Mouse (Mus musculus): ENCODE measurements around the gene Apc2.
"Not testable (repeated sequence)": the region's sequence is repeated elsewhere in the genome, so short reads cannot be mapped to it uniquely, and the experiment has no call there.

Gene Apc2

DNA sequence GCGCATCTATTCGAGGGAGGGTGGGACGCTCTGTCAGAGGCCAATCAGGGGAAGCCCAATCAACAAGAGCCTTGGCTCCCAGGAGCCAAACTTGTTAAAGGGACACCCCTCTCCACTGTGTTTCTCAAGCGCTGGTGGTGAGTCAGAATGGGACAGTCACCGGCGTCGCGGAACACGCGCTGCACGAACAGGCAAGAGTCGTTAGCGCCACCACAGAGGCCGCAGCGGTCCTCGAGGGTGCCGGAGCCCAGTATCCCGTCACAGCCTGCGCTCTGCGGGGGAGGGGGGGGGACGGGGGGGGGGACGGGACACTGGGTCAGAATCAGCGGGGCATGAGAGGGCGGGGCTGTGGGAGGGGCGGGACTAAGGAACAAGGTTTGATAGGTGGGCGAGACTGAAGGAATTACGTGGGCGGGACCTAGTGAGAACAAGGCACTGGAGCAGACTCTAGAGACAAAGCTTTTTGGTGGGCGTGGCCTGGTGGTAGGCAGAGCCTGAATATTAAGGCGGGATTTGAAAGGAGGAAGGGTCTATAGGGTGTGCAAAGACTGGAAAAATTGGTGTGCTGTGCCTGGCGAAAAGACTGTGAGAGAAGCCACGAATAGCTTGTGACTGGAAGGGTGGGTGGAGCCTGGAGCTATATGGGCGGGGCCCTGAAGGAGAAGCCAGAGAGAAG is 47.1 kb downstream of the Apc2 start:
- DNase-seq (ENCODE audit: low read depth, low spot score), result no peak

DNA sequence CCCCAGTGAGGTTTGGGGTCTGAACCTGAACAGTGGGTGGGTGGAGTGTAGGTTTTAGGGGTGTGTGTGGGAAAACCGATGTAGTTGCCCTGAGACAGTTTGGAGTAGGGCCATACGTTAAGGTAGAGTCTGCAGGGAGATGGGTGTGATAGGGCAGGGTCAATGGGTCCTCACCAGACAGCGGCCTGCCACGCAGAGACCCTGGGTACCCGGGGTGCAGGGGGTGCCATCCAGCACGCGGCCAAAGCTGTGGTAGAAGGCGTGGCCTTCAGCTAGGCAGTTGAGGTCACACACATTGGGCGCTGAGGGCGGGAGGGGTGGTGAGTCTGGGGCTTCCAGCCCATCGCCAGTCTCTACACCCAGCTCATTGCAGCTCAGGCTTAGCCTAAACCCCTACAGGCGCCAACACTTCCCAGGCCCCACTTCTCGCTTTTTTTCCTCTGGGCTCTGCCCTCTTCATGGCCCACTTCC is 47.7 kb downstream of the Apc2 start:
- DNase-seq (ENCODE audit: low read depth, low spot score), result no peak

DNA sequence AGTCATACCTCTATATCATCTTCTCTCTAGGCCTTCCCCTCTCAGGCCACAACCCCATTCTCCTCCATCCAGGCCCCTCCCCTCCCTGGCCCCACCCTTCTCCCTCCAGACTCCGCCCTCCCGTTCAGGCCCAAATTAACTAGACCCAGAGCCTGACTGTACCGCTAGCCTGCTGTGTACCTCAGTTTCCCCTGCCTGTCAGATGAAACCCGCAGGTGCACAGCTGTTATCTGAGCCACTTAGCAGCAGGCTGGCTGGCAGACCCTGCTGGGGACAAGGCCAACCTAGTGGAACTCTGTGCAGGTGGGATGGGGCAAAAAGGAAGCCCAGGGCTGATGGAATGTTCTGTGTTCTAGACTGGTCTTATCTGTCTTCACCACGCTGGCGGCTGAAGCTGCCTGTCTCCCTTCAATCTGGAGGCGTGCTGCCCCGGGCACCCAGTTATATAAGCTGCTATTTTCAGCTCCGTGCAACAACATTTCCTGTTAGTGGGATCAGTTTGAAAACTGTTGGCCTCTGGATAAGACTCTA is 48.4 kb downstream of the Apc2 start:
- DNase-seq (ENCODE audit: low read depth, low spot score), result no peak

DNA sequence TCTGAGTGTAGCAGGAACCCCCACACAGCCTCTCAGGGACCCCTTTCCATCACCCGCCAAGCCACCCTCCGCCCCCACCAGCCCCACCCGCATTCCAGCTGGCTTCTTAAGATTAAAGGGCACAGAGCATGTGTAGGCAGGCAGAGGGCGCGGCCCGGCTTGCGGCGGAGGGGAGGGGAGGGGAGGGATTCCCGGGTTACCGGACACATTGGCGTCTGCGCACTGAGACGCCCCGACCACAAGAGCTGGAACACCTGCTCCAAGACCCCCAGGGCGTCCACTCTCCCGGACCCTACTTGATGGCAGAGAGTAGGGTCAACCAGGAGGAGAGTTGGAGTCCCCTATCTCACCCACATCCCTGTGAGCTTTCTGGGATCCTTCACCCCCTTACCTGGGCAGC is 49.3 kb downstream of the Apc2 start:
- no peak for DNase-seq (ENCODE audit: low read depth, low spot score)

DNA sequence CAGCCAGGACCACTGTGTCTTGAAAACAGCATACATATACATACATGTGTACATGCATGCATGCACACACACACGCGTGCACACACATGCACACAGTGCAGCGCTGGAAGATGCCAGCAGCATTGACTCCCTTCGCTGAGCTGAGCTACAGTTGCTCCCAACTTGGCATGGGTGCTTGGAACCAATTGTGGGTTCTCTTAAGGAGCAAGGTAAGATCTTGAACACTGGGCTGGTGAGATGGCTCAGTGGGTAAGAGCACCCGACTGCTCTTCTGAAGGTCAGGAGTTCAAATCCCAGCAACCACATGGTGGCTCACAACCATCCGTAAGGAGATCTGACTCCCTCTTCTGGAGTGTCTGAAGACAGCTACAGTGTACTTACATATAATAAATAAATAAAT is 50.2 kb downstream of the Apc2 start:
- DNase-seq (ENCODE audit: low read depth, low spot score), result not testable (repeated sequence)

DNA sequence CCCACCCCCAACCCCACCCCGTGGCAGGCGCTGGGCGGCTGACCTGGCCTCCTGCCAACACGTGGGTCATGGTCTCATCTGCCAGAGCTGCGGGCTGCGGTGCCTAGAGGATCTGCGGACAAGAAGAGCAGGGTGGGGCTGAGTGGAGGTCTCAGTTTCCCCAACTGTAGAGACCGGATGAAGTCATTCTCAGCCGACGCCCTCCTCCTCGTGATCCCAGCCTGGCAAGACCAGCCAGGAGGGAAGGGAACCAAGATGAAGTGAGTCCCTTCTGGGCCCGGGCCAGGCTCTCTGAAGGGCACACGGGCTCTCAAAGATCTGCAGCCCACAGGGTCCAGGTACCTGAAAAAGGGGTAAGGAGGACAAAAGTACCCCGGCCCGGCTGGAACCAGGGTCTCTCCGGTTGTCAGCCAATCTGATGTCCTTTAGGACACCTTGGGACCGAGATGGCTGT is 51.8 kb downstream of the Apc2 start:
- no peak for DNase-seq (ENCODE audit: low read depth, low spot score)

DNA sequence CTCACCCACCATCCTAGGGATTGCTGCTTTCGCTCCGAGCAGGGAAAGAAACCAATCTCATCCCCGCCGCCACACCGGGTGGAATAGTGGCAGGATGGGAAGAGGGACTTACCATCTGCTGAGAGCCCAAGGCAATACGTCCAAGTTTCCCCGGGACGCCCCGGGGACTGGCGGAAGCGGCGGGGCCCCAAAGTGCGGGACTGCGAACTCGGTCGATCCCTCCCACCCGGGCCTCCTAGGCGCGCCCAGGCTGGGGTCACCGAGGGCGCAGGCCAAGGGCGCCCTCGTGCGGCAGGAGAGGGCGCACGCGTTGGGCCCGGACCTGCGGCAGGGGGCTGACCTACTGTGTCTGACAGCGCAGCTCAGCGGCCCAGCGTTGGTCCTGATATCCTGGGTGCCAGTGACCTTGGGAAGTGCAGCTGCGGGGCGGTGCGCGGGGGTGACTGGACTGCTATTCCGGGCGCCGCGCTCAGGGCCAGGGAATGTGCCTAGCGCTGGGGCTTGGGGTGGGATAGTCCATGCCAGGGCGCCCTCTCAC is 52.5 kb downstream of the Apc2 start, which contains the start of gene Adamtsl5:
Gene Adamtsl5 (minus strand): TSS at position 169 of the 538 bp plus-strand sequence.
- DNase-seq (ENCODE audit: low read depth, low spot score), result no peak

DNA sequence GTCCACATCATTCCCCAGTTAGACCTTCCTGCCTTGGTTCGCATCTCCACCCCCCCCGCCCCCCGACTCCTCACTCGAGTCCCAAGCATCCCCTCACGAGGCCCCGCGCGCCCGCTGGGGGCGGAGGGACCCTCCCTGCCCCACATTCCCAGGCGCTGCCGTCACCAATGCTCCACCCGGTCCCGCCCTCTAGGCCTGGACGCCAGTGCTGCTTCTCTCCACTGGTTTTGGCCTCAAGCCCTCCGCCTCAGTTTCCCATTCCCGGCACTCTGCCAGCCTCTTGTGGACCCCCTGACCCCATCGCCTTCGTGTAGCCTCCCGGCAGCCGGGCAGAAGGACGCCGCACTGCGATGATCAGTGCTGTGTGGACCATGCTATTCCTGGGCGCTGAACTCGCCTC is 53.2 kb downstream of the Apc2 start:
- DNase-seq (ENCODE audit: low read depth, low spot score), result no peak

DNA sequence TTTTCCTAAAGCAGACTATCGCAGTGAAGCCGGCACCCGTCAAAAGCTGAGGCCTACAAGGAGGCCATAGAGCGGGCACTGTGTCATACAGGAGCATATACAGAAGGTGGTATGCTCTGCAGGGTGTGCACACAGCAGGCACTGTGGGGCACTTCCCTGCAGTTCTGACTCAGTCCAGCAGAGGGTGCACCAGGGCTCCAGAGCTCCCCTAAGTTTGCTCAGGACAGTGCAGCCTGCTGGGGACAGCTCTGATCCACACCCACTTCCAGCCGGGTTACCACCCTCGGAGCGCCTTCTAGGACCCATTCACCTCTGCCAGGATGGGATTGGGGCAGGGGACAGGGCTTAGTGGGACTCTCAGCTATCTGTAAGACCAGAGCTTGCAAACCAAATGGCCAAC is 54.5 kb downstream of the Apc2 start:
- no peak for DNase-seq (ENCODE audit: low read depth, low spot score)

DNA sequence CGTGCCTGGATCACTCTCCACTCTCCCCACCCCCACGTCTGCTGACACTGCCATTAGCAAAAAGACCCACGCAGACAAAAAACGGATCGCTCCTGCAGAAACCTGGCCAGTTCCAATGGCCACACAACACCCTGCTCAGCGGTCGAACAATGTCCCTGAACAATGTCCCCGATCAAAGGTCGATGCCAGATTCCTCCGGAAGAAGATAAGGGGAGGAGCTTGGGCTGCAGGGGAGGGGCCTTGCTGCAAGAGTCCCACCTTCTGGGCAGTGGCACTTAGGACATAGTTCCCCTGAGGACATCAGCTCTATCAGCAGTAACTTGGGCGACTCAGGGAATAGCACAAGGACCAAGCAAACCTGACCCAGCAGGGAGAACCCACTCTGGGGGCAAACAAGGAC is 56.1 kb downstream of the Apc2 start:
- DNase-seq (ENCODE audit: low read depth, low spot score), result no peak

DNA sequence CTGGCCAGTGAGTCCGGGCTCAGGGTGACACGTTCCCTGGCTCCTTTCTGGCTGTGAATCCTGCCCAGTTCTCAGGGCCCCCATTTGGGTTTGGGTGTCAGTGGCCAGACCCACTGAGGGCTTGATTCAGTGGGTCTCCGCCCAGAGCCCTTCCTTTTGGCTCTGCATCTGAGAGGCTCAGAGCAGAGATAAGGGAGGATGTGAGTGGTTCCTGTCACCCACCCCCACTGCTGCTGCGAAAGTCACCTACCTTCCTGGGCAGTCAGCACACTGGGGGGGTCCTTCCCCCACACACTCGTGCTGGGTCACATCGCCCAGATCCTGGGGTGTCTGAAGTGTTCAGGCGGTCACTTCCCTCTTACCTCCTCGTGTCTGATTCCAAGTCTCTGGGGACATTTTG is 57.0 kb downstream of the Apc2 start:
- no peak for DNase-seq (ENCODE audit: low read depth, low spot score)

DNA sequence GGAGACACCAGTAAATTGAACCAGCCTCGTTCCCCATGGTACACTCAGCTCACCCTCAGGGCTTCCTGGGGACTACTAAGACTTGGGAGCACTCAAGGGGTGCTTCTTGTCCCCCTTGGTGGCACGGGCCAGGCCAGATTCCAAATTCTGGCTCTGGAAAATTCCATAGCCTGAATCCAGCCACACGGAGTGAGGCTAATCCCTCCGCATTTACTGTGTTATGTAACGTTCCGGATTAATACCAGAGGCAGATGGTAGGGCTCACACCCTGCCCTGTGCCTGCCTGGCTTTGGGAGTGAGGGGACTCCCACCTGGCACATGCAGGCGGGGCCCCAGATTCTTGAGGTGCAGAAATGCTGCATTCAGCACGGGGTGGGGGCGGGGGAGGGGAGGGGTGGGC is 59.7 kb downstream of the Apc2 start:
- no peak for DNase-seq (ENCODE audit: low read depth, low spot score)

DNA sequence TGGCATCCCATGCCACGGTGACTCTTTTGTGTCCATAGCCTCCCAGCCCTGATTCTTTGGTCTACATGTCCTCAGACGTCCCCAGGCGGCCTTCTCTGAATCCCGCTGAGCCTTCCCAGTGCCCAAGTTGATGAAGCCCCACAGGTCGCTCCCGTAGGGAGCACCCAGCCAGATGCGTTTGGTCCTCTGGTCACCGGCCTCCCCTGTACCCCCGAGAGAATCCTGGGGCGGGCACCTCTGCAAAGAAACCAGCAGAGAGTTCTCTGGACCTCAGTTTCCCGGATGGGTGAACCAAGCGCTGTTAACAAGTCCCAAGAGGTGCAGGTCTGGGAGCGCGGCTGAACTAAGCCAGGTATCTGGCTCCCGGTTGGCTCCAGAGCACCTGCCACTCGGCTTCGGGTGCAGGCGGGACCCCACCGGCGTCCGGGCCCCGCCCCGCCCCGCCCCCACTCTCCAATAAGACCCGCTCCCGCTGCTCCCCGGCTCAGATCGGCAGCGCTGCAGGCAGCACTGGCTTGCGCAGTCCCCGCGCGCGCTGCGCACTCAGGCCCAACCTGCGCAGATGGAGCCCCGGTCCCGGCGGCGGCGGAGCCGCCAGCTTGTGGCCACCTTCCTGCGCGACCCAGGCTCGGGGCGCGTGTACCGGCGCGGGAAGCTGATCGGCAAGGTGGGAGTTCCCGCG is 60.4 kb downstream of the Apc2 start, which contains the start of gene Plk5:
Gene Plk5 (plus strand): TSS at position 459 of the 682 bp plus-strand sequence.
- no peak for DNase-seq (ENCODE audit: low read depth, low spot score)

DNA sequence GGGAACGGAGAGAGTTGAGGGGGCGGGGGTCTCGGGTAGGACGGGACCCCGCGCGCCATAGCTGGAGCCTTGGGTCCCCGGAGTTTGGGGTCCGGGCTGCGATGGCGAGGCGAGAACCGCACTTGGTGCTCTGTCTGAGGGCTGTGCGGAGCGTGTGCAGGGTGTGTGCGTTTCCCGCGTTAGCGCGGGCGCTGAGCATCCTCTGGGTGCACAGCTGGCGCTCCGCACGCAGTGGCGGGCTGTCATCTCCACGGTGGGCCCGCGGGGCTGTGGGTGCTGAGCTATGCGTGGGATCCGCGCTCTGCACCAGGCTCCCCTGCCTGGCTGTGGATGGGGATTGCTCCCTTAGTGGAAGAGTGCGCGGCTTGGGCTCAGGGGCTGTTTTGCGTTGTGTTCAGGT is 61.0 kb downstream of the Apc2 start:
- no peak for DNase-seq (ENCODE audit: low read depth, low spot score)

DNA sequence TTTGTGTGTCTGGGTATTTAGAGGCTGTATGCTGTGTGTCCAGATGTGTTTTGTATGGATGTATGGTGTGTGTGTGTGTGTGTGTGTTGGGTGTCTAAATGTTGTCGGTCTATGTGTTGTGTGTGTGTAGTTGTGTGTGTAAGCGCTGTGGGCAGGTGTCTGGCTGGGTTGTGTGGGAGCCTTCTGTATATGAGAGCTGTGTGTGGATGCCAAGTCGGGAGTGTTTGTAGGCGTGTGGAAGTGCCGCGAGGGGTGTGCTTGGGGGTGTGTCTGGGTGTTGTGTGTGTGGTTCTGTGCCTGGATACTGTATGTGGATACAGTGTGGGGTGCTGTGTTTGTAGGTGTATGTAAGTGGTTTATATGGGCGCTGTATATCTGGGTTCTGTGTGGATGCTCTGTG is 61.6 kb downstream of the Apc2 start:
- DNase-seq (ENCODE audit: low read depth, low spot score), result peak; percentile 60

DNA sequence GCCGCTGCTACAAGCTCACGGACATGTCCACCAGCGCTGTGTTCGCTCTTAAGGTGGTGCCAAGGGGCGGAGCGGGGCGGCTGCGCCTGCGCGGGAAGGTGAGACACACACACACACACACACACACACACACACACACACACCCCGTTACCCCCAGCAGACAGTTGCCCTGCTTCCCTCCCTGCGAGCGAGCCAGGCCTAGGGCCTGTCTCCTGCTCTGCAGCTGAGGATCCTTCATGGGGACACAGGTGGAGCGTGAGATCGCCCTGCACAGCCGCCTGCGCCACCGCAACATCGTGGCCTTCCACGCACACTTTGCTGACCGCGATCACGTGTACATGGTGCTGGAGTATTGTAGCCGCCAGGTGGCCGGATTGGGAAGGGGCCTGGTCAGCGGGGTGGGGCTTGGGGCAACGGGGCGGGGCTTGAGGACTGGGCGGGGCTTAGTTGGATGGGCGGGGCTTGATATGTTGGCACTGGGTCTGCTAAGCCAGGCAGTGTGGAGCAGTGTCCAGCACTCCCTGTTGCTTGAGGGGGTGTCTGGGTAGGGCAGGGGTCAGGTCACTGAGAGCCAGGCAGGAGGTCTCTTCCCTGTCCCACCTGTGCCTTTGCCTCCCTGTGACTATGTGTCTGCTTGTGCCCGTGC is 62.3 kb downstream of the Apc2 start:
- DNase-seq (ENCODE audit: low read depth, low spot score), result no peak

DNA sequence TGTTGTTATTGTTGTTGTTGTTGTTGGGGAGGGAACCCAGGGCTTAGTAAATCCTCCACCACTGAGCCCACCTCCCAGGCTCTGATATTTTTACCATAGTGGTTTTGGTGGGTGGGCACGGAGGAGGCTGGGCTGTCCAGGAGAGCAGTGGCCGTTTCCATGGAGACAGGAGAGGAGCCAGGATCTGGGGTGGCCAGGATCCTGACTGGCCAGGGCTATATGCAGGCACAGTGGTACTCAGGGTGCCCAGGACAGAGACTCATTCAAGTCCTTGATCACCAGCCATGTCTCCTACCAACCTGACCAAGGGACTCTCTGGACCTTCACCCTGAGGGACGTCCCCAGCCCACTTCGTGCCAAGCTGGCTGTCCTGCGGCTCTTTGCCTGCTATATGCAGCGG is 68.0 kb downstream of the Apc2 start:
- DNase-seq (ENCODE audit: low read depth, low spot score), result no peak

DNA sequence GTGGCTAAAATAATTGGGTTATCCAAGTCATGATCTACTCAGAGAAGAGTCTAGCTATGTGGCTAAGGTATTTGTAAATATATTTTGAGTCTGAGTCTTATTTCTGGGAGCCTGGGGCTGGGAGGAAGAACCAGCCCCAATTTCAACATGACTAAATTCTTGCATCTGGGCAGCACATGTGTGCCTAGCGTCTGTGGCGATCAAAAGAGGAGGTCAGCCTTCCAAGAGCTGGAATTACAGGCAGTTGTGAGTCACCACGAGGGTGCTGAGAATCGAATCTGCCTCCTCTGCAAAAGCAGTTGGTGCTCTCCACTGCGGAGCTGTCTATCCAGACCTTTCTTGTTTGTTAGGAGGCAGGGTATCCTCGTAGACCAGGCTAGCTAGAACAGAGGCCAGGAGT is 70.0 kb downstream of the Apc2 start:
- no peak for DNase-seq (ENCODE audit: low read depth, low spot score)
